Mouse (Mus musculus): ENCODE results near the gene Tnfaip8l2. TPM values are rescaled to one million over a fixed set of nuclear protein-coding genes. Genes with fewer than 3 reads are reported as not detected.

The Tnfaip8l2 gene
- polyA plus RNA-seq, 1 experiment from 2014 or later = 2.1 TPM

DNA sequence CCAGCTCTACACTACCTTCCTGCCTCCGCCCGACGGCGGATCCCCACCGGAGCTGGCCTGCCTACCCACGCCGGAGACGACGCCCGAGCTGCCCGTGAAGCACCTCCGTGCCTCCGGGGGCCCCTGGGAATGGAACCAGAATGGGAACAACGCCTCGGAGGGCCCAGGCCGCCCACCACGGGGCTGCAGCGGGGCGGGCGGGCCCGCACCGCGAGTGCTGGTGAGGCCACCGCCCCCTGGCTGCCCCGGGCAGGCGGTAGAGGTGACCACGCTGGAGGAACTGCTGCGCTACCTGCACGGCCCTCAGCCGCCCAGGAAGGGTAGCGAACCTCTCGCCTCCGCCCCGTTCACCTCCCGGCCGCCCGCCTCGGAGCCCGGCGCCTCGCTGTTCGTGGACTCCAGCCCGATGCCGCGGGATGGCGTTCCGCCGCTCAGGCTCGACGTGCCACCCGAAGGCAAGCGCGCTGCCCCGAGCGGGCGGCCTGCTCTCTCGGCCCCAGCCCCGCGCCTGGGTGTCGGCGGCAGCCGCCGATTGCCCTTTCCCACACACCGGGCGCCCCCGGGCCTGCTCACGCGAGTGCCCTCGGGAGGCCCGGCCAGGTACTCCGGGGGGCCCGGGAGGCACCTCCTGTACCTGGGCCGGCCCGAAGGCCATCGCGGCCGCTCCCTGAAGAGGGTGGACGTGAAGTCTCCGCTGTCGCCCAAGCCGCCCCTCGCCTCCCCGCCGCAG is 30.5 kb upstream of the Tnfaip8l2 start:
- Histone ChIP-seq H3K9ac (peak overlapping the region; percentile 45), H3K27me3 (peaks cover 64% of the 10 kb centered on the region), H3K9me3 (replicated peaks) (no peaks in the 10 kb centered on the region), H3K4me2 (replicated peaks) (peak overlapping the region; percentile 34; the same call in 1 of the 2 replicates), H3K4me1 (peaks cover 18% of the 10 kb centered on the region), H3K27ac (no peak overlapping the region), H3K36me3 (peaks cover 64% of the 10 kb centered on the region), H3K4me3 (peak overlapping the region; percentile 20)
- ATAC-seq (ENCODE audit: low FRiP score) = peak; percentile 23
- WGBS = 18% methylated on average over 83 of the region's 84 CpGs

DNA sequence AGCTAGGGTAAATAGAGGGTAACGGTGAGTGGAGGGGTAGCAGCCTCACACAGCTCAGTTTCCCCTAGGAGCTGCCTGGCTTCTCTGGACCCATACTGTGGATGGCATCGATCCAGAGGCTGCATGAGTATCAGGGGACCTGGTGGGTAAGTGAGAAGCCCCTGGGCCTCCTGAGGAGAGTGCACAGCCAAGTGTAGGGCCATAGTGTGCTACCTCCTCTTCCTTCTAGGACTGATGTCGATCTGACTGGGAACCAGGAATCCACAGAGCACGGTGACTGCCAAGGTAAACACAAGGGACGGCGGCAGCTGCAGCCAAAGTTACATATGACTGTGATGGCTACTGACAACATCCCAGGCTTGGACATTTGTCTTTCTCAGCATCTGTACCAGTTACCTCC is 28.9 kb upstream of the Tnfaip8l2 start:
- no peak overlapping the region for H3K4me3 ChIP-seq
- no peak overlapping the region for H3K27ac ChIP-seq
- H3K36me3 ChIP-seq = peaks cover 79% of the 10 kb centered on the region
- H3K9me3 ChIP-seq (replicated peaks) = no peaks in the 10 kb centered on the region
- no peak overlapping the region for H3K4me2 ChIP-seq (replicated peaks)
- 74% methylated on average over 6 of the region's 6 CpGs for WGBS
- H3K9ac ChIP-seq = no peak overlapping the region
- peaks cover 18% of the 10 kb centered on the region for H3K4me1 ChIP-seq
- peaks cover 68% of the 10 kb centered on the region for H3K27me3 ChIP-seq
- ATAC-seq (ENCODE audit: low FRiP score) = no peak

- peaks cover 68% of the 10 kb centered on the region for H3K27me3 ChIP-seq
- no peak overlapping the region for H3K4me3 ChIP-seq
- H3K4me2 ChIP-seq (replicated peaks) = no peak overlapping the region
- H3K9me3 ChIP-seq (replicated peaks) = no peaks in the 10 kb centered on the region
- no peak for ATAC-seq (ENCODE audit: low FRiP score)
- H3K27ac ChIP-seq = no peak overlapping the region
- peaks cover 18% of the 10 kb centered on the region for H3K4me1 ChIP-seq
- 93% methylated on average over 10 of the region's 10 CpGs for WGBS
- peaks cover 90% of the 10 kb centered on the region for H3K36me3 ChIP-seq
- H3K9ac ChIP-seq = no peak overlapping the region
These were observed 27.8 kb upstream of the Tnfaip8l2 start for GRCm38 (mm10) chr3:95169996-95170395.

DNA sequence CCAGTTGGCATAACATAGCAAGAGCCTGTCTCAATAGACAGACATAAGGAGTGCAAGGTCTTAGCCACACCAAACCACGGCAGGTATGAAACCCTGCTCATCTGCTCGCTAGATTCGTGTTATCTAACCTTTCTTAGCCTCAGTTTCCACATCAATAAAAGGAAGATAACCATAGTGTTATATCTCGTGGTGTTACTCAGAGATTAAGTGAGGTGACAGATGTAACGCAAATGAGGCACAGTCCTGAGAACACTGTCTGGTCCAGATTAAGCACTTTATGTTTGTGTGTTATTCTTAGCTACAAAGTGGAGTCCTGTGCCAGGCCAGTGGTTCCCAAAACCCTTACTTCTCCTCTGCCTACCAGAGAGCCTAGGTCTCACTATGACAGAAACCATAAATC is 22.7 kb upstream of the Tnfaip8l2 start:
- Histone ChIP-seq H3K27me3 (peaks cover 25% of the 10 kb centered on the region), H3K4me1 (peaks cover 37% of the 10 kb centered on the region), H3K36me3 (peaks cover 59% of the 10 kb centered on the region), H3K27ac (no peak overlapping the region), H3K9me3 (replicated peaks) (no peaks in the 10 kb centered on the region), H3K9ac (no peak overlapping the region), H3K4me3 (no peak overlapping the region), H3K4me2 (replicated peaks) (0 out of 2 replicates have a peak overlapping the region, but pooled peaks have one; percentile 76)
- no peak for ATAC-seq (ENCODE audit: low FRiP score)
- 84% methylated on average over 5 of the region's 5 CpGs for WGBS

- H3K9ac ChIP-seq = no peak overlapping the region
- peak overlapping the region; percentile 76 for H3K4me2 ChIP-seq (replicated peaks)
- H3K4me3 ChIP-seq = 0 out of 2 replicates have a peak overlapping the region, but pooled peaks have one; percentile 88
- ATAC-seq (ENCODE audit: low FRiP score) = no peak
- H3K27me3 ChIP-seq = peaks cover 18% of the 10 kb centered on the region
- WGBS = 68% methylated on average over 5 of the region's 5 CpGs
- H3K4me1 ChIP-seq = peaks cover 43% of the 10 kb centered on the region
- peaks cover 52% of the 10 kb centered on the region for H3K36me3 ChIP-seq
- no peaks in the 10 kb centered on the region for H3K9me3 ChIP-seq (replicated peaks)
- no peak overlapping the region for H3K27ac ChIP-seq
These were observed 22.0 kb upstream of the Tnfaip8l2 start for GRCm38 (mm10) chr3:95164256-95164550.

DNA sequence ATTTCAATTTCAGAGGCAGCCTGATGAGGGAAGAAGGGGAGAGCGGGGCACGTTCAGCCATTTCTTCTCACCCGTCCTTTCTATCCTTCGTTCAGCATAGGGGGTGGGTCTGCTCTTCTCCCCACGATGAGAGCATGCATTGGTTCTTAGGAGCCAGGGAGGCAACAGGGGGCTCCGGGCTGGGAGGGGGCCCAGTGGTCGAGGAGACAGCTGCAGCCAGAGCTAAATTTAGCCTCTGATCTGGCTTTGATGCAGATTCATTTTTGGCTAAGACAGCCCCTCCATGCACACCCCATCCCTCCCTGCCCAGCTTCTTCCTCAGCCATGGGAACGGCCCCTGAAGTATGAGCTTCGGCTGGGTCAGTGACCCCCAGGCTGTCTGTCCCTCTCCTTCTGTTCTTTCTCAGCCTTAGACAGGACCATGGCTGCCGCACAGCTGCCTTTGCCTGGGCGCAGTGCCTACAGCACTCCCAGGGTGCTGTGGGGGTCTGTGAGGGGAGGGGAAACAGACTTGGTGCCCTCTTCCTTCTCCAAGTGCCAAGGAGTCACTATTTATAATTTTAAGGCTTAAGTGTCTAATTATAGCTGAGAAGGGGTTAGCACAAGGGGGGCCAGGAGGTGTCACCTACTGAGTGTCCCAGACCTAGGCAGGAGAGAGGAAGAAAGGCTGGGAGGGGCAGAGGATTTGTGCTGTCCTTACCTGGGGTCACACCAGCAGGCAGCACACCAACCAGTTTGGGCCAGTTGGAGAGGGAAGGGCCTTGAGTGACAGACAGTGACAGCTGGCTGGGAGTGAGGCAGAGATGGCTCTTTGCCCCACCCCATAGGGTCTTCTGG is 21.5 kb upstream of the Tnfaip8l2 start:
- Histone ChIP-seq H3K9ac (peak overlapping the region; percentile 92), H3K36me3 (peaks cover 47% of the 10 kb centered on the region), H3K4me2 (replicated peaks) (peak overlapping the region; percentile 76), H3K27me3 (peaks cover 14% of the 10 kb centered on the region; the same call in 1 of the 2 replicates), H3K9me3 (replicated peaks) (no peaks in the 10 kb centered on the region), H3K27ac (peak overlapping the region; percentile 52; the same call in 1 of the 2 replicates), H3K4me3 (peak overlapping the region; percentile 88), H3K4me1 (peaks cover 44% of the 10 kb centered on the region)
- WGBS = 56% methylated on average over 11 of the region's 11 CpGs
- no peak for ATAC-seq (ENCODE audit: low FRiP score)

GRCm38 (mm10) chr3:95162345-95162628 is 20.1 kb upstream of the Tnfaip8l2 start:
- peaks cover 2% of the 10 kb centered on the region; the same call in 1 of the 2 replicates for H3K27me3 ChIP-seq
- peaks cover 44% of the 10 kb centered on the region for H3K4me1 ChIP-seq
- WGBS = 33% methylated on average over 2 of the region's 2 CpGs
- H3K9me3 ChIP-seq (replicated peaks) = no peaks in the 10 kb centered on the region
- H3K36me3 ChIP-seq = peaks cover 33% of the 10 kb centered on the region
- H3K9ac ChIP-seq = peak overlapping the region; percentile 92
- ATAC-seq (ENCODE audit: low FRiP score) = no peak
- peak overlapping the region; percentile 76 for H3K4me2 ChIP-seq (replicated peaks)
- peak overlapping the region; percentile 91 for H3K27ac ChIP-seq
- H3K4me3 ChIP-seq = peak overlapping the region; percentile 88

GRCm38 (mm10) chr3:95161618-95162344 is 19.6 kb upstream of the Tnfaip8l2 start:
- ATAC-seq (ENCODE audit: low FRiP score) = no peak
- Histone ChIP-seq H3K27ac (peak overlapping the region; percentile 91), H3K27me3 (peaks cover 2% of the 10 kb centered on the region; the same call in 1 of the 2 replicates), H3K4me2 (replicated peaks) (peak overlapping the region; percentile 76), H3K4me3 (peak overlapping the region; percentile 88), H3K9me3 (replicated peaks) (no peaks in the 10 kb centered on the region), H3K9ac (peak overlapping the region; percentile 92), H3K4me1 (peaks cover 44% of the 10 kb centered on the region), H3K36me3 (peaks cover 28% of the 10 kb centered on the region)
- 5% methylated on average over 9 of the region's 9 CpGs for WGBS

DNA sequence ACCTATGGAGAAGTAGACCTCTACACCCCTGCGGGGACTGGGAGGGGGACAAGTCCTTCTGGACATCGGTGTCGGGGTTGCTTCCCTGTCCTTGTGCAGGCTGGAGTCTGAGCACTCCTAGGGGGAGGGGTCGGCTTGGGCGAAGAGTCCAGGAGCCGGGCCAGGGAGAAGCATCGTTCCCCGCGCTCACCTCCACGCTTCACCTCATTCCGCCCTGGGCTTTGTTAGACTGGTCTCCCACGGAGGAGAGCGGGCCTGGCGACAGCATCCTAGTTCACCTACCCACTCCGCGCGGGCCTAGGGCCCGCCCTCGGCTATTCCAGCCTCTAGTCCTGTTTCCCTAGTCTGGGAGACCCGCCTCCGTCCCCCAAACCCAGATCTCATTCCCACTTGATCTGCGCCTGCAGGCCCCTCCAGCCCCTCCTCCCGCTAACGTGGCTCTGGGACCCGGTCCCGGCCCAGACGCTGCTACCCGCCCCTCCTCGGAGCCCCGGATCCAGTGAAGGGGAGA is 18.9 kb upstream of the Tnfaip8l2 start:
- peak; percentile 29 for ATAC-seq (ENCODE audit: low FRiP score)
- Histone ChIP-seq H3K27me3 (peaks cover 2% of the 10 kb centered on the region; the same call in 1 of the 2 replicates), H3K27ac (peak overlapping the region; percentile 91), H3K4me2 (replicated peaks) (peak overlapping the region; percentile 76), H3K4me3 (peak overlapping the region; percentile 88), H3K9ac (peak overlapping the region; percentile 92), H3K4me1 (peaks cover 44% of the 10 kb centered on the region), H3K36me3 (peaks cover 21% of the 10 kb centered on the region), H3K9me3 (replicated peaks) (no peaks in the 10 kb centered on the region)
- 0% methylated on average over 29 of the region's 30 CpGs for WGBS

- H3K4me1 ChIP-seq = peaks cover 44% of the 10 kb centered on the region
- peak within 1 kb of the TSS; percentile 88 for H3K4me3 ChIP-seq
- no peaks in the 10 kb centered on the region for H3K9me3 ChIP-seq (replicated peaks)
- peaks cover 13% of the 10 kb centered on the region for H3K36me3 ChIP-seq
- peak; percentile 96 for ATAC-seq (ENCODE audit: low FRiP score)
- WGBS = under 1% methylated on average over 66 of the region's 66 CpGs
- peaks cover 2% of the 10 kb centered on the region; the same call in 1 of the 2 replicates for H3K27me3 ChIP-seq
- H3K9ac ChIP-seq = peak within 1 kb of the TSS; percentile 92
- H3K4me2 ChIP-seq (replicated peaks) = peak within 1 kb of the TSS; percentile 76
- peak within 1 kb of the TSS; percentile 91 for H3K27ac ChIP-seq
These were observed 18.1 kb upstream of the Tnfaip8l2 start, which contains the start of gene Sema6c for GRCm38 (mm10) chr3:95159987-95160963. Gene Sema6c, plus strand, starts transcription at chr3:95160457.

DNA sequence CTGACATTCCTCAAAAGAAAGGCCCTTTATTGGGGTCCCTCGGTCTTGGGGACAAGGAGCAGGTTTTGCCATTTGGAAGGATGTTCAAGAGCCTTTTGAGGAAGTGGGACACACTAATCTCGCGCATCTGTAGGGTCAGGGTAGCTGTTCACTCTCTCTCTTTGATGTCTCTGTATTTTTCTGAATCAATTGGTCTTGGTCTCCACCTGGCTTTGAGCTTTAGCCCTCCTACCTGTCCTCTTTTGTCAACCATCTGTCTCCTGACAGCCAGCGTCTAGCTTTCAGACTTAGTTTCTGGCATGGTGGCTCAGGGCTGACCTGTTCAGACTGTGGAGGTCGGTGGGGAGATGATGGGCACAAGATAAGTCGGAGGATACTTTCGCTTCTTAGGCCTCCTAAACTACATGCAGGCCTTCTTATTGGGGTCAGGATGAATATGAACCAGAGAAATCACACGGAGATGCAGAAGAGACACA is 17.4 kb upstream of the Tnfaip8l2 start:
- Histone ChIP-seq H3K4me3 (peak overlapping the region; percentile 88), H3K27me3 (peaks cover 2% of the 10 kb centered on the region; the same call in 1 of the 2 replicates), H3K4me2 (replicated peaks) (peak overlapping the region; percentile 76), H3K9me3 (replicated peaks) (no peaks in the 10 kb centered on the region), H3K4me1 (peaks cover 41% of the 10 kb centered on the region), H3K36me3 (peaks cover 6% of the 10 kb centered on the region), H3K27ac (peak overlapping the region; percentile 91; the same call in 1 of the 2 replicates), H3K9ac (peak overlapping the region; percentile 92)
- no peak for ATAC-seq (ENCODE audit: low FRiP score)
- 14% methylated on average over 8 of the region's 8 CpGs for WGBS
